Mouse (Mus musculus) adrenal gland, postnatal 14 days (tissue): ENCODE data around the gene Pwwp2b. TPM values are rescaled to one million over a fixed set of nuclear protein-coding genes. Genes with fewer than 3 reads are reported as not detected.
A peak's percentile ranks its signal among the peaks of the same experiment; 100 is the strongest.

Experiments used
- DNase-seq: peaks from one replicate; pipeline ENCODE4 v3.0.0; 2021; ENCODE audit warnings: mixed read lengths
- total RNA-seq: library from RNA; stranded (reverse); gene quantifications from 2 replicates; pipeline ENCODE4 v1.2.3, GENCODE M21; 2021

Pwwp2b gene
- total RNA-seq, 1 experiment from 2014 or later: 11.2 TPM

GRCm38 (mm10) chr7:139224070-139224469 lies 24.2 kb upstream of the Pwwp2b start:
- peak; percentile 3 for DNase-seq

GRCm38 (mm10) chr7:139224725-139225124 lies 23.6 kb upstream of the Pwwp2b start:
- peak; percentile 59 for DNase-seq

GRCm38 (mm10) chr7:139226416-139226815 lies 21.9 kb upstream of the Pwwp2b start:
- peak; percentile 0 for DNase-seq

GRCm38 (mm10) chr7:139228447-139229171 lies 19.7 kb upstream of the Pwwp2b start:
- no peak for DNase-seq

GRCm38 (mm10) chr7:139229837-139230236 lies 18.4 kb upstream of the Pwwp2b start:
- no peak for DNase-seq

- DNase-seq: no peak
These were observed 18.0 kb upstream of the Pwwp2b start for GRCm38 (mm10) chr7:139230241-139230640.

GRCm38 (mm10) chr7:139233714-139234113 lies 14.6 kb upstream of the Pwwp2b start:
- DNase-seq: peak; percentile 94

- peak; percentile 69 for DNase-seq
These were observed 13.7 kb upstream of the Pwwp2b start for GRCm38 (mm10) chr7:139234426-139235188.

GRCm38 (mm10) chr7:139235651-139236358 lies 12.5 kb upstream of the Pwwp2b start:
- peak; percentile 60 for DNase-seq

GRCm38 (mm10) chr7:139239432-139239831 lies 8.8 kb upstream of the Pwwp2b start:
- no peak for DNase-seq

GRCm38 (mm10) chr7:139246086-139246485 lies 2.2 kb upstream of the Pwwp2b start:
- DNase-seq: peak; percentile 68

- DNase-seq: peak; percentile 77
These were observed 1.1 kb upstream of the Pwwp2b start for GRCm38 (mm10) chr7:139246931-139247880.

- DNase-seq: peak; percentile 51
These were observed 528 bp downstream of the Pwwp2b start for GRCm38 (mm10) chr7:139248615-139249405.

GRCm38 (mm10) chr7:139249406-139250210 lies 1.3 kb downstream of the Pwwp2b start:
- no peak for DNase-seq

- DNase-seq: peak; percentile 77
These were observed 3.6 kb downstream of the Pwwp2b start for GRCm38 (mm10) chr7:139251881-139252301.

GRCm38 (mm10) chr7:139252566-139252965 lies 4.3 kb downstream of the Pwwp2b start:
- peak; percentile 50 for DNase-seq

- peak; percentile 74 for DNase-seq
These were observed 4.7 kb downstream of the Pwwp2b start for GRCm38 (mm10) chr7:139252986-139253385.

- DNase-seq: no peak
These were observed 5.2 kb downstream of the Pwwp2b start for GRCm38 (mm10) chr7:139253462-139253861.

- DNase-seq: no peak
These were observed 6.3 kb downstream of the Pwwp2b start for GRCm38 (mm10) chr7:139254626-139255025.
